Mouse (Mus musculus) cerebellum, adult 2 months (tissue): ENCODE results near the gene Sox8.

Experiments
- CTCF ChIP-seq: fragments of 200-500 bp; IDR thresholded peaks from 2 replicates; pipeline ENCODE4 v1.5.1; 2011; ENCODE audit warnings: low read depth, mild to moderate bottlenecking, control low read depth, low read length, moderate library complexity, borderline replicate concordance; ENCODE audit not compliant: insufficient read depth
- POLR2A ChIP-seq: fragments of 200-500 bp; IDR thresholded peaks from 2 replicates; pipeline ENCODE4 v1.6.1; 2011; ENCODE audit warnings: low read length, control low read depth, borderline replicate concordance; ENCODE audit not compliant: insufficient read depth

- no peak for TF ChIP-seq POLR2A
- TF ChIP-seq CTCF: peak; percentile 91
Measured at GRCm38 (mm10) chr17:25567745-25568144, 2.7 kb downstream of the Sox8 start.
